Mouse (Mus musculus): ENCODE data around the gene Gm6803. TPM values are rescaled to one million over a fixed set of nuclear protein-coding genes. Genes with fewer than 3 reads are reported as not detected.

Gm6803 gene
- polyA plus RNA-seq (2014; fragmentation: Illumina TruSeq; extraction: RNeasy Lipid Tissue Mini Kit (QIAGEN cat#74804); ENCODE audit: low replicate concordance): not detected

GRCm38 (mm10) chr12:88018671-88019070, at the start of gene Gm6803:
Gm6803 (minus strand) TSS chr12:88018771.

GRCm38 (mm10) chr12:88026704-88027103, 8.1 kb upstream of the Gm6803 start, which contains the start of gene Gm2056:
Gm2056 (plus strand) TSS chr12:88027004.

GRCm38 (mm10) chr12:88011548-88011947, 7.0 kb downstream of the Gm6803 start, which contains the start of gene Gm2075:
Gm2075 (plus strand) TSS chr12:88011848.

Other genes with a start within 250 kb of the Gm6803 start
- not detected for gene Gm21319, start 243.0 kb downstream of the Gm6803 start, polyA plus RNA-seq (2014; fragmentation: Illumina TruSeq; extraction: RNeasy Lipid Tissue Mini Kit (QIAGEN cat#74804); ENCODE audit: low replicate concordance)
- gene Gm21936, start 223.3 kb downstream of the Gm6803 start, polyA plus RNA-seq (2014; fragmentation: Illumina TruSeq; extraction: RNeasy Lipid Tissue Mini Kit (QIAGEN cat#74804); ENCODE audit: low replicate concordance): not detected
- gene BB287469, start 202.2 kb downstream of the Gm6803 start, polyA plus RNA-seq (2014; fragmentation: Illumina TruSeq; extraction: RNeasy Lipid Tissue Mini Kit (QIAGEN cat#74804); ENCODE audit: low replicate concordance): not detected
- not detected for gene Gm2001, start 176.4 kb downstream of the Gm6803 start, polyA plus RNA-seq (2014; fragmentation: Illumina TruSeq; extraction: RNeasy Lipid Tissue Mini Kit (QIAGEN cat#74804); ENCODE audit: low replicate concordance)
- gene Gm2016, start 144.7 kb downstream of the Gm6803 start, polyA plus RNA-seq (2014; fragmentation: Illumina TruSeq; extraction: RNeasy Lipid Tissue Mini Kit (QIAGEN cat#74804); ENCODE audit: low replicate concordance): not detected
- gene Gm2022, start 123.4 kb downstream of the Gm6803 start, polyA plus RNA-seq (2014; fragmentation: Illumina TruSeq; extraction: RNeasy Lipid Tissue Mini Kit (QIAGEN cat#74804); ENCODE audit: low replicate concordance): not detected
- not detected for gene Gm2035, start 98.9 kb downstream of the Gm6803 start, polyA plus RNA-seq (2014; fragmentation: Illumina TruSeq; extraction: RNeasy Lipid Tissue Mini Kit (QIAGEN cat#74804); ENCODE audit: low replicate concordance)
- not detected for gene Gm2042, start 64.7 kb downstream of the Gm6803 start, polyA plus RNA-seq (2014; fragmentation: Illumina TruSeq; extraction: RNeasy Lipid Tissue Mini Kit (QIAGEN cat#74804); ENCODE audit: low replicate concordance)
- not detected for gene Gm2075, start 6.9 kb downstream of the Gm6803 start, polyA plus RNA-seq (2014; fragmentation: Illumina TruSeq; extraction: RNeasy Lipid Tissue Mini Kit (QIAGEN cat#74804); ENCODE audit: low replicate concordance)
- gene Gm2056, start 8.2 kb upstream of the Gm6803 start, polyA plus RNA-seq (2014; fragmentation: Illumina TruSeq; extraction: RNeasy Lipid Tissue Mini Kit (QIAGEN cat#74804); ENCODE audit: low replicate concordance): not detected
- not detected for gene Gm16368, start 64.9 kb upstream of the Gm6803 start, polyA plus RNA-seq (2014; fragmentation: Illumina TruSeq; extraction: RNeasy Lipid Tissue Mini Kit (QIAGEN cat#74804); ENCODE audit: low replicate concordance)
- gene Gm10436, start 163.3 kb upstream of the Gm6803 start, polyA plus RNA-seq (2014; fragmentation: Illumina TruSeq; extraction: RNeasy Lipid Tissue Mini Kit (QIAGEN cat#74804); ENCODE audit: low replicate concordance): not detected
- gene Gm8332, start 231.3 kb upstream of the Gm6803 start, polyA plus RNA-seq (2014; fragmentation: Illumina TruSeq; extraction: RNeasy Lipid Tissue Mini Kit (QIAGEN cat#74804); ENCODE audit: low replicate concordance): not detected